Comparison of ENCODE assay signal across 27 mouse cellular contexts in genomic region chr2:17769242-17769755, GRCm38 (mm10). TPM values are rescaled to one million over a fixed set of nuclear protein-coding genes. Genes with fewer than 3 reads are reported as not detected.
DNase-seq lines count a peak whose midpoint lies in the region; ATAC-seq and TF ChIP-seq lines count a peak whose summit lies in the region.
"Had no signal": no experiment of that assay in that cellular context is flagged by ENCODE, and none has a peak within 500 bp of the region (broad histone marks: within the 10 kb centered on the region; RNA-seq: fewer than 3 reads in every experiment).

No protein-coding gene starts in this region.

- no peaks in the 10 kb centered on the region for H3K9me3 ChIP-seq in limb, embryonic 14.5 days (ENCODE audit: control insufficient read depth, low read length)
- no peaks in the 10 kb centered on the region for H3K9me3 ChIP-seq in limb, embryonic 10.5 days (replicated peaks)
- H3K9me3 ChIP-seq in hindbrain, embryonic 11.5 days (ENCODE audit: control insufficient read depth, low read length): no peaks in the 10 kb centered on the region
- H3K9me3 ChIP-seq: embryonic facial prominence, embryonic 12.5 days; forebrain, embryonic 10.5 days; forebrain, embryonic 13.5 days; heart, embryonic 10.5 days; heart, embryonic 13.5 days; hindbrain, embryonic 12.5 days; hindbrain, embryonic 15.5 days had no signal

- H3K9ac ChIP-seq in limb, embryonic 14.5 days (ENCODE audit: low read depth, low read length, severe bottlenecking): no peak overlapping the region
- H3K9ac ChIP-seq in hindbrain, embryonic 11.5 days (ENCODE audit: low read depth, low read length): no peak overlapping the region
- H3K9ac ChIP-seq: embryonic facial prominence, embryonic 12.5 days; forebrain, embryonic 13.5 days; forebrain, postnatal 0 days; heart, embryonic 13.5 days; hindbrain, embryonic 12.5 days; hindbrain, embryonic 15.5 days had no signal

- H3K36me3 ChIP-seq in limb, embryonic 14.5 days (ENCODE audit: control insufficient read depth, insufficient read depth, low read length): no peaks in the 10 kb centered on the region
- no peaks in the 10 kb centered on the region for H3K36me3 ChIP-seq in limb, embryonic 10.5 days
- no peaks in the 10 kb centered on the region for H3K36me3 ChIP-seq in hindbrain, embryonic 11.5 days (ENCODE audit: control insufficient read depth, insufficient read depth, low read length)
- H3K36me3 ChIP-seq: embryonic facial prominence, embryonic 12.5 days; forebrain, embryonic 10.5 days; heart, embryonic 10.5 days; heart, embryonic 13.5 days; hindbrain, embryonic 12.5 days; hindbrain, embryonic 15.5 days had no signal

- H3K27ac ChIP-seq in limb, embryonic 14.5 days (replicated peaks; ENCODE audit: low read depth, low read length): no peak overlapping the region
- no peak overlapping the region for H3K27ac ChIP-seq in limb, embryonic 10.5 days
- H3K27ac ChIP-seq in hindbrain, embryonic 11.5 days (ENCODE audit: low read depth, low read length): no peak overlapping the region
- H3K27ac ChIP-seq: embryonic facial prominence, embryonic 12.5 days; forebrain, embryonic 10.5 days; forebrain, embryonic 13.5 days; heart, adult 2 months; heart, embryonic 10.5 days; heart, embryonic 13.5 days; hindbrain, embryonic 12.5 days; hindbrain, embryonic 15.5 days had no signal

- no peak for ATAC-seq in limb, embryonic 14.5 days (ENCODE audit: low FRiP score, low read depth)
- no peak for ATAC-seq in hindbrain, embryonic 11.5 days (ENCODE audit: low FRiP score)
- ATAC-seq: forebrain, embryonic 13.5 days had no signal

- TF ChIP-seq POLR2A in limb, embryonic 14.5 days (IDR thresholded peaks at IDR 0.05; ENCODE audit: borderline replicate concordance, extremely low read depth, insufficient read depth, insufficient read length): no peak

- no peak overlapping the region for H3K4me3 ChIP-seq in limb, embryonic 14.5 days (replicated peaks; ENCODE audit: low read length)
- no peak overlapping the region for H3K4me3 ChIP-seq in limb, embryonic 10.5 days
- H3K4me3 ChIP-seq in hindbrain, embryonic 11.5 days (ENCODE audit: low read depth, low read length): no peak overlapping the region
- H3K4me3 ChIP-seq: embryonic facial prominence, embryonic 12.5 days; erythroblast, embryonic 14.5 days; forebrain, embryonic 10.5 days; forebrain, embryonic 13.5 days; heart, adult 2 months; heart, embryonic 10.5 days; heart, embryonic 13.5 days; hindbrain, embryonic 12.5 days; hindbrain, embryonic 15.5 days had no signal

- DNase-seq in limb, embryonic 14.5 days (ENCODE audit: low spot score): peak; percentile 14
- DNase-seq in limb, embryonic 10.5 days (ENCODE audit: low spot score): no peak
- DNase-seq in lung, postnatal 36 days: peak; percentile 11
- DNase-seq in lung, postnatal 4 days: no peak
- DNase-seq in gonadal fat pad, adult 2 months (ENCODE audit: low read depth): peak; percentile 79
- DNase-seq in adrenal gland, postnatal 14 days: no peak
- no peak for DNase-seq in hindbrain, embryonic 11.5 days (ENCODE audit: low spot score)
- DNase-seq: adrenal gland, adult 2 months; adrenal gland, postnatal 25 days; B cell, adult 2 months; cerebellum, adult 11-12 months; cerebellum, adult 8-10 months; cerebellum, postnatal 10 days; cerebellum, postnatal 36 days; forebrain, postnatal 0 days; gastrocnemius, postnatal 25 days; heart, adult 2 months; heart, postnatal 14 days; heart, postnatal 4 days had no signal

- no peak overlapping the region for H3K4me2 ChIP-seq in limb, embryonic 14.5 days (replicated peaks; ENCODE audit: low read depth, low read length, severe bottlenecking)
- H3K4me2 ChIP-seq in hindbrain, embryonic 11.5 days (replicated peaks; ENCODE audit: low read depth, low read length): no peak overlapping the region
- H3K4me2 ChIP-seq: embryonic facial prominence, embryonic 12.5 days; forebrain, embryonic 13.5 days; heart, embryonic 13.5 days; hindbrain, embryonic 12.5 days; hindbrain, embryonic 15.5 days had no signal

- no peaks in the 10 kb centered on the region for H3K4me1 ChIP-seq in limb, embryonic 14.5 days (ENCODE audit: control insufficient read depth, insufficient read depth, low read length)
- H3K4me1 ChIP-seq in limb, embryonic 10.5 days: no peaks in the 10 kb centered on the region
- no peaks in the 10 kb centered on the region for H3K4me1 ChIP-seq in hindbrain, embryonic 11.5 days (replicated peaks; ENCODE audit: control insufficient read depth, insufficient read depth, low read length)
- H3K4me1 ChIP-seq: embryonic facial prominence, embryonic 12.5 days; forebrain, embryonic 10.5 days; forebrain, embryonic 13.5 days; heart, embryonic 10.5 days; heart, embryonic 13.5 days; hindbrain, embryonic 12.5 days; hindbrain, embryonic 15.5 days had no signal

- H3K27me3 ChIP-seq in limb, embryonic 14.5 days (ENCODE audit: control insufficient read depth, insufficient read depth, low read length): no peaks in the 10 kb centered on the region
- H3K27me3 ChIP-seq in limb, embryonic 10.5 days (ENCODE audit: low read depth, poor library complexity, severe bottlenecking): no peaks in the 10 kb centered on the region
- no peaks in the 10 kb centered on the region for H3K27me3 ChIP-seq in hindbrain, embryonic 11.5 days (ENCODE audit: control insufficient read depth, insufficient read depth, low read length)
- H3K27me3 ChIP-seq: embryonic facial prominence, embryonic 12.5 days; forebrain, embryonic 13.5 days; heart, embryonic 13.5 days; hindbrain, embryonic 12.5 days; hindbrain, embryonic 15.5 days had no signal

- WGBS in limb, embryonic 14.5 days: 61% methylated on average over 5 of the region's 5 CpGs
- WGBS in limb, embryonic 10.5 days: 76% methylated on average over 5 of the region's 5 CpGs
- 87% methylated on average over 5 of the region's 5 CpGs for WGBS in hindbrain, embryonic 11.5 days

RNA-seq across cellular contexts. Expression of gene Nebl, which starts 38.0 kb away (rescaled TPM):
- 8.8 and 14.3 TPM in 2 replicates for polyA plus RNA-seq in limb, embryonic 14.5 days (2012; rRNA removed)
- polyA plus RNA-seq in limb, embryonic 14.5 days (2014; fragmentation: Nextera tagmentation; extraction: Ambion mirVana): 23.9 and 25.7 TPM in 2 replicates
- 2.3 and 4.7 TPM in 2 replicates for polyA plus RNA-seq in limb, embryonic 10.5 days (2016; fragmentation: Nextera tagmentation; extraction: Ambion mirVana)
- polyA plus RNA-seq in gonadal fat pad, adult 2 months (2012; rRNA removed): 6.3 and 10.7 TPM in 2 replicates
- 7.3 and 10.5 TPM in 2 replicates for total RNA-seq in adrenal gland, postnatal 14 days (2021)
- polyA plus RNA-seq in hindbrain, embryonic 11.5 days (2014; fragmentation: Nextera tagmentation; extraction: Ambion mirVana): 6.9 and 8.6 TPM in 2 replicates

Comparison
In these comparisons a context has a peak if more than half of its experiments do, and no peak if none do; other contexts are left out.
1. DNase-seq: peak in limb, embryonic 14.5 days (single experiment), lung, postnatal 36 days (single experiment) and gonadal fat pad, adult 2 months (single experiment); none in limb, embryonic 10.5 days (single experiment), lung, postnatal 4 days (0 of 2), adrenal gland, postnatal 14 days (single experiment) and hindbrain, embryonic 11.5 days (single experiment).